ENCODE assay signal across 23 mouse cellular contexts in genomic region chr14:118277704-118278498, GRCm38 (mm10). TPM values are rescaled to one million over a fixed set of nuclear protein-coding genes. Genes with fewer than 3 reads are reported as not detected.
"Had no signal": no experiment of that assay in that cellular context is flagged by ENCODE, and none has a peak within 500 bp of the region (broad histone marks: within the 10 kb centered on the region; RNA-seq: fewer than 3 reads in every experiment).

No protein-coding gene starts in this region.

- H3K4me2 ChIP-seq: limb, embryonic 15.5 days; lung, embryonic 15.5 days; midbrain, embryonic 11.5 days; midbrain, embryonic 15.5 days; neural tube, embryonic 12.5 days; stomach, embryonic 15.5 days had no signal

- H3K4me3 ChIP-seq: left cerebral cortex, adult 2 months; limb, embryonic 15.5 days; lung, embryonic 15.5 days; megakaryocyte, embryonic 14.5 days; midbrain, embryonic 15.5 days; neural tube, embryonic 12.5 days; stomach, embryonic 15.5 days had no signal

- H3K36me3 ChIP-seq: limb, embryonic 15.5 days; lung, embryonic 15.5 days; midbrain, embryonic 15.5 days; neural tube, embryonic 12.5 days; stomach, embryonic 15.5 days had no signal

- DNase-seq: kidney, adult 8-10 months; kidney, postnatal 4 days; lung, postnatal 14 days; thymus, adult 18-20 months; thymus, postnatal 14 days had no signal

- H3K27ac ChIP-seq: kidney, postnatal 0 days; left cerebral cortex, adult 2 months; limb, embryonic 15.5 days; lung, embryonic 15.5 days; macrophage; midbrain, embryonic 15.5 days; neural tube, embryonic 12.5 days; stomach, embryonic 15.5 days had no signal

- ATAC-seq: hindbrain, embryonic 16.5 days; midbrain, embryonic 15.5 days had no signal

- H3K9ac ChIP-seq: limb, embryonic 15.5 days; lung, embryonic 15.5 days; midbrain, embryonic 15.5 days; neural tube, embryonic 12.5 days; stomach, embryonic 15.5 days had no signal

- H3K9me3 ChIP-seq: lung, embryonic 15.5 days; midbrain, embryonic 15.5 days; stomach, embryonic 15.5 days had no signal

- H3K4me1 ChIP-seq: lung, embryonic 15.5 days; megakaryocyte, embryonic 14.5 days; midbrain, embryonic 15.5 days; neural tube, embryonic 12.5 days; stomach, embryonic 15.5 days had no signal

- H3K27me3 ChIP-seq: limb, embryonic 15.5 days; lung, embryonic 15.5 days; megakaryocyte, embryonic 14.5 days; midbrain, embryonic 15.5 days; neural tube, embryonic 12.5 days; stomach, embryonic 15.5 days had no signal

RNA-seq across cellular contexts. Expression of gene Gm9376, which starts 11.1 kb away (rescaled TPM):
- total RNA-seq: layer of hippocampus, adult 8-10 months; layer of hippocampus, postnatal 25 days; left cerebral cortex, adult 2 months; left cerebral cortex, postnatal 14 days; monocyte, adult 5-6 weeks; neutrophil, adult 5-6 weeks had no signal
- polyA plus RNA-seq: hindbrain, embryonic 16.5 days; intestine, embryonic 14.5 days; kidney, postnatal 0 days; limb, embryonic 11.5 days; limb, embryonic 15.5 days; lung, embryonic 15.5 days; macrophage; midbrain, embryonic 11.5 days; midbrain, embryonic 15.5 days; neural tube, embryonic 12.5 days; stomach, embryonic 15.5 days had no signal

RNA-seq across cellular contexts. Expression of gene Sox21, which starts 41.1 kb away (rescaled TPM):
- total RNA-seq: monocyte, adult 5-6 weeks; neutrophil, adult 5-6 weeks had no signal
- polyA plus RNA-seq: intestine, embryonic 14.5 days; kidney, postnatal 0 days; macrophage had no signal
